Mouse (Mus musculus) thymus, adult 2 months (tissue): ENCODE results near the gene Mfsd2b.

Source experiments
- CTCF ChIP-seq: fragments of 200-500 bp; IDR thresholded peaks from 2 replicates; pipeline ENCODE4 v1.5.1; 2012; ENCODE audit warnings: mild to moderate bottlenecking, control low read depth, low read length, moderate library complexity, borderline replicate concordance; ENCODE audit not compliant: control insufficient read depth, poor library complexity, insufficient read depth; ENCODE audit errors: extremely low read depth
- POLR2A ChIP-seq: fragments of 200-500 bp; IDR thresholded peaks from 2 replicates; pipeline ENCODE4 v1.6.1; 2012; ENCODE audit warnings: mild to moderate bottlenecking, low read length, control low read depth, moderate library complexity; ENCODE audit not compliant: control insufficient read depth, poor library complexity, insufficient read depth; ENCODE audit errors: extremely low read depth

- TF ChIP-seq CTCF (no peak), POLR2A (no peak)
These were observed 30.4 kb downstream of the Mfsd2b start for GRCm38 (mm10) chr12:4843741-4844140.
